Mouse (Mus musculus): ENCODE measurements around the gene Srl. TPM values are rescaled to one million over a fixed set of nuclear protein-coding genes. Genes with fewer than 3 reads are reported as not detected.

Gene Srl
- polyA plus RNA-seq, 1 experiment from 2014 or later, result 36.8 TPM

DNA sequence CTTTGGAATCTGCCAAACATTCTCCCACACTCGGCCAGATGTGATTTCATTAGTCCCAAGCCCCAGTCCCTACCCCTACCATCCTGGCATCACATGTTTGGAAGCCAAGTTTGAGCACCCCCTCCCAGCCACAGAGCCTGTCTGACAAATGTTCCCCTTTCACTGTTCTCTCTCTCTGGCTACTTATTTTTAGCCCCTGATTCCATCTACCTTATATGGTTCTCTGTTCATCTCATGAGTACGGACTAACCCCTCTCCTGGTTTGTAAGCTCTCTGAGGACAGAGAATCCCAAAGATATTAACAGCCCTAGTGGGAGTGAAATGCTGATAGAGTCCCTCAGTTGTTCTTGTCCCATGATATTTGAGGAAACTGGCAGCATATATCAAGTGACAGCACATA is 30.2 kb downstream of the Srl start:
- Histone ChIP-seq H3K9me3 (no peaks in the 10 kb centered on the region), H3K27me3 (no peaks in the 10 kb centered on the region), H3K4me1 (peaks cover 17% of the 10 kb centered on the region), H3K4me3 (no peak overlapping the region), H3K36me3 (no peaks in the 10 kb centered on the region), H3K27ac (no peak overlapping the region), H3K4me2 (no peak overlapping the region), H3K9ac (no peak overlapping the region)
- 56% methylated on average over 2 of the region's 2 CpGs for WGBS
- no peak for ATAC-seq (ENCODE audit: insufficient number of reproducible peaks, low FRiP score, low TSS enrichment, low read depth)

DNA sequence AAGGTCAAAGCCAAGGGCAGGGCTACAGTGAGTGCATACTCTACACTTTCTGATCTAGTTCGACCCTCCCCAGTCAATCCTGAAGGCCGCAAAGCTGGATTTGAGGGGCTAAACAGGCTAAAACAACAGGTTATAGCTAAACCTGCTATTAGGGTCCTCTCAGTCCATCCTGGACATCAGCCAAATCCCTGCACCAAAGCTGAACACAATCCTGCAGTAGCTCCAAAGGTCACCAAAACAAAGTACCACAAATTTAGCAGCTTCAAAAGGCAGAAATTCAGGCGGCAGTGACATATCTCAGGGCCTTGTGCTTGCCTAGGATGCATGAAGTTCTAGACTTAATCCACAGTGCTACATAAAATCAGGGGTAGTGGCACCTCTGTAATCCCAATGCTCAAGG is 35.4 kb downstream of the Srl start:
- Histone ChIP-seq H3K9ac (no peak overlapping the region), H3K27ac (no peak overlapping the region), H3K4me1 (no peaks in the 10 kb centered on the region), H3K27me3 (no peaks in the 10 kb centered on the region), H3K36me3 (no peaks in the 10 kb centered on the region), H3K4me3 (no peak overlapping the region), H3K4me2 (no peak overlapping the region), H3K9me3 (no peaks in the 10 kb centered on the region)
- no peak for ATAC-seq (ENCODE audit: insufficient number of reproducible peaks, low FRiP score, low TSS enrichment, low read depth)
- 80% methylated on average over 3 of the region's 3 CpGs for WGBS

DNA sequence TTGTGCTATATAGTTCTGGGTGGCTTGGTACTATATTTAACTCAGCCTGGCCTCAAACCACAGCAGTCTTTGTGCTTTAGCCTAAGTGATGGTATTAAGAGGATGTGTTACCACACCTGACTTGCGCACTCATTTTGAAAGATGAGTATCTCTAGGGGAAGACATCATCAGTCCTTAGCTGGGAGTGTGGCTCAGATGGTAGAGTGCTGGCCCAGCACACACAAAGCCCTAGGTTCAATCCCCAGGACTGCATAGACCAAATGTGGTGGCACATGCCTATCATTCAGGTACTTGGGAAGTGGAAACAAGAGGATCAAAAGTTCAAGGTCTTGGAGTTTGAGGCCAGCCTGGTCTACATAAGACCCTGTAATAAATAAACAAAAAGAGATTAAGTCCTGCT is 38.1 kb downstream of the Srl start:
- Histone ChIP-seq H3K9me3 (no peaks in the 10 kb centered on the region), H3K4me2 (no peak overlapping the region), H3K36me3 (no peaks in the 10 kb centered on the region), H3K27me3 (no peaks in the 10 kb centered on the region), H3K9ac (no peak overlapping the region), H3K27ac (no peak overlapping the region), H3K4me1 (0 out of 2 replicates have a peak, but pooled peaks cover 2% of the 10 kb centered on the region), H3K4me3 (no peak overlapping the region)
- 96% methylated on average over 1 of the region's 1 CpGs for WGBS
- no peak for ATAC-seq (ENCODE audit: insufficient number of reproducible peaks, low FRiP score, low TSS enrichment, low read depth)

DNA sequence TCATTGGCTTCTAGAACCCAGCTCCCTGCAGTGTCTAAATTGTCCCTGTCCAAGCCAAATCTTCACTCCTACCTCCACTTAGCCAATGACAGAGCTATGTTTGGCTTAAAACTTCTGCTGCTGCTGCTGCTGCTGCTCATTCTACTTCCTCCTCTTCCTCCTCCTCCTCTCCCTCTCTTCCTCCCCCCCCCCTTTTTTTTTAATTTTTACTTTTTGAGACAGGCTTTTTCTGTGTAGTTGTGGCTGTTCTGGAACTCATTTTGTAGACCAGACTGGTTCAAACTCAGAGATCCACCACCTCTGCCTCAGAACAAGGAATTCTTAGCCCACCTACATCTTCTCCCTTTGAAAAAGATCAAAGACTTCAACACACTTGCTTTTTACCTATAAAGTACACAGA is 39.0 kb downstream of the Srl start:
- 0 out of 2 replicates have a peak, but pooled peaks cover 2% of the 10 kb centered on the region for H3K4me1 ChIP-seq
- no peaks in the 10 kb centered on the region for H3K36me3 ChIP-seq
- H3K4me2 ChIP-seq, result no peak overlapping the region
- no peak overlapping the region for H3K4me3 ChIP-seq
- no peak overlapping the region for H3K9ac ChIP-seq
- no peaks in the 10 kb centered on the region for H3K27me3 ChIP-seq
- H3K27ac ChIP-seq, result no peak overlapping the region
- H3K9me3 ChIP-seq, result no peaks in the 10 kb centered on the region
- ATAC-seq (ENCODE audit: insufficient number of reproducible peaks, low FRiP score, low TSS enrichment, low read depth), result no peak

DNA sequence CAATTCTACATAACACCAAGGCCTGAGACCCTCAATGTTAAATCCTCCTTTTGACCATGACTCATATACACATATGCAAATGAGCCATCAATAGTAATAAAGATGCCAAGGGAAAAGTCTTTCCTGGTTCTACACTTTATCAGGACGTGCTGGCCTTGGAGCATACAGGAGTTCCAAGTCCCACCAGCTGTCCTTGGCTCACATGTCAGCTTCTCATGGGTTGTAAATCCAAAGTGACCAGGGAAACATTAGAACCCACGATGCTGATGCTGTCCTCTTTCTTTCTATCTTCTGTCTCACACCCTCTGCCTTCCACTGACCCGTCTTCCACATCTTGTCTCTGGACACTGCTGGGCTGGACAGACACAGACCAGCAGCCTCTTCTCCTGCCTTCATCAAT is 39.9 kb downstream of the Srl start:
- no peak overlapping the region for H3K9ac ChIP-seq
- ATAC-seq (ENCODE audit: insufficient number of reproducible peaks, low FRiP score, low TSS enrichment, low read depth), result no peak
- no peak overlapping the region for H3K4me2 ChIP-seq
- no peak overlapping the region for H3K27ac ChIP-seq
- no peaks in the 10 kb centered on the region for H3K36me3 ChIP-seq
- no peaks in the 10 kb centered on the region for H3K27me3 ChIP-seq
- WGBS, result 76% methylated on average over 3 of the region's 3 CpGs
- no peaks in the 10 kb centered on the region for H3K9me3 ChIP-seq
- H3K4me3 ChIP-seq, result no peak overlapping the region
- H3K4me1 ChIP-seq, result 0 out of 2 replicates have a peak, but pooled peaks cover 2% of the 10 kb centered on the region

DNA sequence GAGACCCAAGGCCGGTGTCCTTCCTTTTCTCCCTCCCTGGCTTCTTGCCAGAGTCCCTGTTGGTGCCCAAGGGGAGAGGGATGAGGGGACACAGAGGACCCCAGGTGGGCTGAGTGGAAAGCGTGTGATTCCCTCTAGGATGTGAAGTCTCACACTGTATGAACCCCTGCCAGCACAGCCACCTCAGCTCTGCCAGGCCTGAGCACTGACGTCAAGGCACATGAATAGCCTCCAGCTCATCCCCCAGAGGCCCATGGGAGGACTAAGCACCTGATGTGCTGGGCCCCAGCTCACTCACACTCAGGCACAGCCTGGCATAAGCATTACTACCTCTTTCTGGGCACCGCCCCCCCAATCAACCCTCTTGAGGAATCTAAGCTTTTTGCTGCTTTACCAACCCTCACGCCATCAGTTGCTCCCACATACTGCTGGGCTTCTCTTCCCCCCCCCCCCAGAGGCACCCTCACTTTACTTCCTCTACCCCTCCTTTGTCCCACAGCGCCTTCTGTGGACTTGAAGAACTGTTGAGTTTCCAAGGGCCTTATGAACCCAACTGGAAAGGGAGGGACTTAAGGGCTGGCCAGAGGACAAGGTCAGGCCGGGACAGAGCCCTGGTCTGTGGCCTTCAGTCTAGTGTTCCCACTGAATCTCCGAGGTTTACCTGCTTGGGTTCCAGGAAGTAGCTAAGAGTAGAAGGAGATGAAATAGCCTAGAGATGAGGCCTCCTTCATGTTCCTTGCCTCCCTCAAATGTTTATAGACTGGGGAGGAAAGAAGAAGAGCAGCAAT is 40.8 kb downstream of the Srl start:
- no peak overlapping the region for H3K4me3 ChIP-seq
- no peak overlapping the region for H3K9ac ChIP-seq
- no peak overlapping the region for H3K4me2 ChIP-seq
- H3K27me3 ChIP-seq, result no peaks in the 10 kb centered on the region
- 71% methylated on average over 8 of the region's 8 CpGs for WGBS
- no peaks in the 10 kb centered on the region for H3K36me3 ChIP-seq
- no peaks in the 10 kb centered on the region for H3K9me3 ChIP-seq
- no peak for ATAC-seq (ENCODE audit: insufficient number of reproducible peaks, low FRiP score, low TSS enrichment, low read depth)
- H3K27ac ChIP-seq, result no peak overlapping the region
- 0 out of 2 replicates have a peak, but pooled peaks cover 2% of the 10 kb centered on the region for H3K4me1 ChIP-seq

DNA sequence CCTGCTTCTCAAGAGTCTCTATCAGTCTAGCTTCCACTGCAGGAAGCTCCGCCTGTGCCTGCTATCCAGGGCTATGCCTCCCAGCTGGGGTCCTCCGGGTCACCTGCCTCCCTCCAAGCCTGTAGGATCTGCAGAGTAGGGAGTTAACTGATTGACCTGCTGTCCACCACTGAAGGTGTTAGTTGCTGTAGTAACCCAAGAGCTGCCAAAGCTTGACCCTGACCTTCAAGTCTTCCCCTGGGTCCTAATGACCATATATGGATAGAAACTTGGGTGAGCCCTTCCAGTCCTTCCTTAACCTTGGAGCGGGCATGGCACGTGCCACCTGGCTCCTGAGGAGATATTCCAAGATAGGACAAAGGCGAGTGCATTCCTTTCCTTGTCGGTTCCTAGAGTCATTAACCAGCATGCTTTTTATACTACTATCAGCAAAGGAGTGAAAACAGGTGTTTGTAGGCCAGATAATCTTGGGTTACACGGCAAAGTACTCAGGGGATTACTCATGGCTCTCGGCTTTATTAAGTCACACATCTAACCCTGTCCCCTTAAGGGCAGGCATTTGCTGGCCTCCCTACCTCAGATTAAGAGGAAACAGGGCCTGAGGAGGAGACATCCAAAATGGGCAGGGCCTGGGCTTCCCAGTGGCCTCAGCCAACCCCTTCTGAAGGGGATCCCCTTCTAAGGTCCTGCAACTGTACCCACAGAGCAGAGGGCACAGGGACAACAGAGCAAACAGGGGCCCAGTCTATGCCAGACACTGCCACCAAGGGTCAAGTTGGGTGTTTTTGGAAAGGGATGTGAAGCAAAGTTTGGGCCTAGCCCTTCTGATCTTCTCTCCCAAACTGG is 43.6 kb downstream of the Srl start:
- H3K4me2 ChIP-seq, result no peak overlapping the region
- no peak overlapping the region for H3K27ac ChIP-seq
- WGBS, result 66% methylated on average over 8 of the region's 8 CpGs
- no peaks in the 10 kb centered on the region for H3K36me3 ChIP-seq
- no peaks in the 10 kb centered on the region for H3K27me3 ChIP-seq
- no peaks in the 10 kb centered on the region for H3K9me3 ChIP-seq
- no peak overlapping the region for H3K9ac ChIP-seq
- H3K4me3 ChIP-seq, result no peak overlapping the region
- H3K4me1 ChIP-seq, result 0 out of 2 replicates have a peak, but pooled peaks cover 2% of the 10 kb centered on the region
- no peak for ATAC-seq (ENCODE audit: insufficient number of reproducible peaks, low FRiP score, low TSS enrichment, low read depth)

DNA sequence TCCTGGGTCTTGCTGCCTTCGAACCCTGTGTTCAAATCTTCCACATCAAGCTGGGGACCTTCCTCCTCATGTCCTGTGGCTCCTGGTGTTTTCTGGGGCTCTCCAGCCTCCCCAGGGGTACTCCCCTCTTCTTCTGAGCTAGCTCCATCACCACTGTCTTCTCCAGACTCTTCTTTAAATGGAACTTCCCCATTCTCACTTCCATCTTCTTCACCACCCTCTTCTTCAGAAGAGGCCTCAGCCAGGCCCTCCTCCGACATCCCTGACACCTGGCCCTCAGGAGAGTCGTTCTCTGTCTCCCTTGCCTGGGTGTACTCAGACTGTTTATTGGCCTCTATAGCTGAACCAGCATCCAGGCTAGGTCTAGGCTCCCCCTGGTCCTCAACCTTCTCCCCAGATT is 45.1 kb downstream of the Srl start:
- Histone ChIP-seq H3K4me3 (no peak overlapping the region), H3K36me3 (0 out of 2 replicates have a peak, but pooled peaks cover 6% of the 10 kb centered on the region), H3K27ac (no peak overlapping the region), H3K27me3 (no peaks in the 10 kb centered on the region), H3K4me2 (no peak overlapping the region), H3K9ac (no peak overlapping the region), H3K9me3 (no peaks in the 10 kb centered on the region), H3K4me1 (0 out of 2 replicates have a peak, but pooled peaks cover 2% of the 10 kb centered on the region)
- ATAC-seq (ENCODE audit: insufficient number of reproducible peaks, low FRiP score, low TSS enrichment, low read depth), result no peak
- 86% methylated on average over 3 of the region's 3 CpGs for WGBS

DNA sequence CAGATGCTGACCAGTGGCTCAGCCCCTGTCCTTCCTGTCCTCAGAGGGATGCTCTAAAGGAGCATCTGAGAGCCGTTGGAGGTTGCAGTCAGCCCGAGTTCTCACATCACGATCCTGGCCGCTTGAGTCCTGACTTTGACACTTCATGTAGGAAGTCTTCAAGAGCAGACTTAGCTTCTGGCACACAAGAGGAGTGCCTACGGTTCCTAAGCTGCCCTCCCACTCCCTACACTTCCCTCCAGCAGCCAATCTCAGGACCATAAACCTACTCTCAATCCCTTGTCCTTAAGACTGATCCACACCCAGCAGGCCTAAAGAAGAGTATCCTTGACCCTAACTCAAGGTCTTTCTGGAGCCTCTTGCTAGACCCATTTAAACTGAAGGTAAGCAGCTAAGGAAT is 45.8 kb downstream of the Srl start:
- Histone ChIP-seq H3K9ac (no peak overlapping the region), H3K9me3 (no peaks in the 10 kb centered on the region), H3K27ac (no peak overlapping the region), H3K4me2 (no peak overlapping the region), H3K27me3 (no peaks in the 10 kb centered on the region), H3K36me3 (0 out of 2 replicates have a peak, but pooled peaks cover 6% of the 10 kb centered on the region), H3K4me3 (no peak overlapping the region), H3K4me1 (0 out of 2 replicates have a peak, but pooled peaks cover 2% of the 10 kb centered on the region)
- ATAC-seq (ENCODE audit: insufficient number of reproducible peaks, low FRiP score, low TSS enrichment, low read depth), result no peak
- WGBS, result 79% methylated on average over 5 of the region's 5 CpGs

DNA sequence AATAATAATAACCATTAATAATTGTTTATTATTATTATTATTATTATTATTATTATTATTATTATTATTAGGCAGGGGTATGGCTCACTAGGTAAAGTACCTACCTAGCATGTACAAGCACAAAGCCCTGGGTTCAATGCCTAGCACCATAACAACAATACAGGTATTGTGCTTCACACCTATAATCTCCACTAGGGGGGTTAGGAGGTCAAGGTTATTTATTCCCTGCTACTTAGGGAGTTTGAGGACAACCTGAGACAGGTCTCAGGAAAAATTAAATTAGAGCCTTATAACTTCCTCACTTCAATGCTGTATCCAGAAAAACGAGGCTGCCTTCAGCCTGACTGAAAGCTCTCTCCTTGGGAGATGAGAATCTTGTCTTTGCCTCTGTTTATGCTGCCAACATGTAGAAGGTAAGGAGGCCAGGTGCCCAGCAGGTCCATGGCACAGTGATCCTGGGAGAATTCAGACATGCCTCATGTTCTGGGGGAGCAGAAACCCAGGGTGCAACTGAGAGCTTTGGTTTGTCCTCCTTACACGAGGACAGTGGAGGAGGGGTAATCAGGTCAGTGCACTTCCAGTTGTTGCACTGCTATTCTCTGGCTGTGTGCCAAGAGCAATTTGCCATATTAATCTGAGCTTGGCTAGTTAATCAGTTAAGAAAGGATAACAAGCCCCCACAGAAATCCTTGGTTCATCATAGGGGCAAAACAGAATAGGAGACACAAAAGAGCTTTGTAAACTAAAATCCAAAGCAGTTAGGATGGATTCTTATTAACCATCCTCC is 48.6 kb downstream of the Srl start:
- Histone ChIP-seq H3K27me3 (no peaks in the 10 kb centered on the region), H3K4me3 (no peak overlapping the region), H3K36me3 (0 out of 2 replicates have a peak, but pooled peaks cover 6% of the 10 kb centered on the region), H3K4me1 (peaks cover 6% of the 10 kb centered on the region), H3K9ac (no peak overlapping the region), H3K4me2 (no peak overlapping the region), H3K9me3 (no peaks in the 10 kb centered on the region), H3K27ac (no peak overlapping the region)
- ATAC-seq (ENCODE audit: insufficient number of reproducible peaks, low FRiP score, low TSS enrichment, low read depth), result no peak
- 55% methylated on average over 2 of the region's 2 CpGs for WGBS

DNA sequence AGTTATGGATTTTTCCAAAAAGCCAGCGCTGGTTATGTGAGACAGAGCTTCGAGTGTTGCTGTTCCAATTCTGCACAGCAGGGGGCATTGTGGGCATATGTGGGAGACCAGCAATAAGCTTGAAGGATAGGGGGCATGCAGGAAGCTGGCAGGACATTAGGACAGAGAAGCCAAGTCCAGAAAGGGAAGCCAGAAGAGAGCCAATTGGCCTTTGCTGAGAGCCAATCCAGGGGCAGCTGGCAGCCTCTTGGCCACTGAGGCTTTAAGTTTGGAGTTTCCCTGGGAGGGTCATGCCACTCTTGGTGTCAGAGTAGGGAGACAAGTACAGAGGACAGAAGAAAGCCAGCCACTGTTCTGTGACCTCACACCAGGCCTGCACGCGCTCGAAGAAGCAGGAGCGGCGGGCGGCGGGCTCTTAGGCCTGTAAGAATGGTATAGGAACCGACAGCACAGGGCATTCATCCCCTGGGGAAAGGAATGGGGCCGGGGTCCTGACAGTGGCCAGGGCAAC is 52.4 kb downstream of the Srl start:
- peak; percentile 45; the same call in 1 of the 2 replicates for ATAC-seq (ENCODE audit: insufficient number of reproducible peaks, low FRiP score, low TSS enrichment, low read depth)
- 62% methylated on average over 11 of the region's 11 CpGs for WGBS
- no peak overlapping the region for H3K4me3 ChIP-seq
- no peak overlapping the region for H3K4me2 ChIP-seq
- peaks cover 6% of the 10 kb centered on the region for H3K4me1 ChIP-seq
- no peak overlapping the region for H3K9ac ChIP-seq
- no peaks in the 10 kb centered on the region for H3K9me3 ChIP-seq
- H3K27me3 ChIP-seq, result no peaks in the 10 kb centered on the region
- peak overlapping the region; percentile 9; the same call in 1 of the 2 replicates for H3K27ac ChIP-seq
- 0 out of 2 replicates have a peak, but pooled peaks cover 11% of the 10 kb centered on the region for H3K36me3 ChIP-seq

Data from limb, embryonic 15.5 days (tissue).